Mouse (Mus musculus) hindbrain, embryonic 15.5 days (tissue): ENCODE data around the gene Slc35d1. TPM values are rescaled to one million over a fixed set of nuclear protein-coding genes. Genes with fewer than 3 reads are reported as not detected.
"Not testable (repeated sequence)": the region's sequence is repeated elsewhere in the genome, so short reads cannot be mapped to it uniquely, and the experiment has no call there.

Experiments used
- ATAC-seq: fragments of 200-750 bp; cut with Nextera tagmentation; 2 replicates; pipeline ENCODE4 v1.8.0; 2017; ENCODE audit warnings: low read depth, moderate number of reproducible peaks, moderate TSS enrichment; ENCODE audit not compliant: low FRiP score
- H3K27ac ChIP-seq: fragments of 300-500 bp; sonication (generic); replicated peaks from 2 replicates; pipeline ENCODE4 v1.5.1; 2015; ENCODE audit warnings: mild to moderate bottlenecking, inconsistent platforms
- H3K27me3 ChIP-seq: fragments of 300-500 bp; sonication (generic); 2 replicates; pipeline ENCODE4 v1.6.1; 2015; ENCODE audit warnings: control low read depth, inconsistent platforms
- H3K36me3 ChIP-seq: fragments of 300-500 bp; sonication (generic); 2 replicates; pipeline ENCODE4 v1.6.1; 2015; ENCODE audit warnings: control low read depth, inconsistent platforms
- H3K4me1 ChIP-seq: fragments of 300-500 bp; sonication (generic); replicated peaks from 2 replicates; pipeline ENCODE4 v1.6.1; 2015; ENCODE audit warnings: control low read depth, inconsistent platforms
- H3K4me2 ChIP-seq: fragments of 300-500 bp; sonication (generic); 2 replicates; pipeline ENCODE4 v1.6.1; 2015; ENCODE audit warnings: moderate library complexity, mild to moderate bottlenecking, inconsistent platforms
- H3K4me3 ChIP-seq: fragments of 300-500 bp; sonication (generic); 2 replicates; pipeline ENCODE4 v1.5.1; 2015; ENCODE audit warnings: mild to moderate bottlenecking, inconsistent platforms
- H3K9ac ChIP-seq: fragments of 300-500 bp; sonication (generic); 2 replicates; pipeline ENCODE4 v1.6.1; 2015; ENCODE audit warnings: inconsistent platforms
- H3K9me3 ChIP-seq: fragments of 300-500 bp; sonication (generic); 2 replicates; pipeline ENCODE4 v1.6.1; 2016; ENCODE audit warnings: control low read depth, inconsistent platforms
- WGBS: fragments of 180-500 bp; shearing (Covaris S2); methylation state at CpG from one replicate; pipeline ENCODE4 v1.1.7; 2015; 5-methylcytosine and 5-hydroxymethylcytosine counted together
- polyA plus RNA-seq: library from polyadenylated mRNA; unstranded; fragments of >200 nt; fragmentation: Nextera tagmentation; extraction: Ambion mirVana; gene quantifications from 2 replicates; pipeline ENCODE4 v1.2.1, GENCODE M21; 2015

The Slc35d1 gene
- polyA plus RNA-seq, 1 experiment from 2014 or later, result 7.0 TPM

DNA sequence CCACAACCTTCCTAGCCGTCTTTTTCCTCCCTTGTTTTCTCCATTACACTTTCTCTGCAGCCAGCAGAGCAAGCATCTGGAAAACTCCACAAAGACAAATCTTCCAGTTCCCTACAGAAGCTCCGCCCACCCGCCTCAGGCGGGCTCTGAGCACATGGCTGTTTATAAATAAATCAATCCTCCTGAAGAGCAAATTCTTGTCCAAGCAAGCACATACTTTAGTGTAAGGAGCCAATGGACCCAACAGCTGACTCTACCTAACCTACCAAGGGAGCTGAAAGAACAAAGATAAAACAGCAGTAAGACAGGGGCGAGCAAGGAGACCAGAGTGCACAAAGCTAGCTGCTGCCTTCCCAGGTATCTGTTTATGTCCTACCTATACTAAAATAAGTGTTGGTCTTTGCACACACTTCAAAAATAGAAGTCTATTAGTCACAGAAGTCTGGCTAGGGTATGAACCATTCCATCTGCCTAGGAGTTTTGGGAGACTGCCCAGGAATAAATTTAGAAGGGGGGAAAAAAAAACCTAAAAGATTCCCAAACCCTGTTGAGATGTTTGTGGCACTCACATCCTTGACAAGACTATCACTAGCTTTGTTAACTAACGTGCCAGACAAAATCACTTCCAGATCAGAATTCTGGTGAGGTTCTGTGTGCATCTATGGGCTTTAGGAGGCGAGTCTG, 36.2 kb downstream of the Slc35d1 start:
- no peak overlapping the region for H3K4me3 ChIP-seq
- no peaks in the 10 kb centered on the region for H3K27me3 ChIP-seq
- peaks cover 21% of the 10 kb centered on the region; the same call in 1 of the 2 replicates for H3K4me1 ChIP-seq
- H3K27ac ChIP-seq, result no peak overlapping the region
- 83% methylated on average over 7 of the region's 7 CpGs for WGBS
- no peak overlapping the region for H3K9ac ChIP-seq
- no peaks in the 10 kb centered on the region for H3K9me3 ChIP-seq
- H3K4me2 ChIP-seq, result no peak overlapping the region
- no peak for ATAC-seq
- H3K36me3 ChIP-seq, result peaks cover 9% of the 10 kb centered on the region; the same call in 1 of the 2 replicates

DNA sequence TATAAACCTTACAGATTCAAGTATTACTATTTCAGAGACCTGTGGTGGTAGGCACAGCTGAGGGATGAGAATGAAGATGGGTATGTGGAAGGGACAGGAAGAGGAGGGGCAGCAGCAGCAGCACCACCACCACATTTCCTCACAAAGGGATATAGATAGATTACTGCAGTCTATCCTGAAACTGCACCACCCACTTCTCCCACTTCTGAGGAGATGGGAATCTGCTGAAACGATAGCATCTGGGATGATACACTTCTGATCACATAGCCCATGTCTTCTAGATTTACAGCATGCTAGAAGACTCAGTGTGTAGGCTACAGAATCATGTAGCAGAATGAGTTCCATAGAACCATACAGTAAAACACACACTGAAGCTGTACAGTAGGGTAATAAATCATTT, 37.3 kb downstream of the Slc35d1 start:
- Histone ChIP-seq H3K9me3 (no peaks in the 10 kb centered on the region), H3K9ac (no peak overlapping the region), H3K36me3 (peaks cover 3% of the 10 kb centered on the region; the same call in 1 of the 2 replicates), H3K4me3 (no peak overlapping the region), H3K4me1 (peaks cover 21% of the 10 kb centered on the region; the same call in 1 of the 2 replicates), H3K27ac (no peak overlapping the region), H3K4me2 (no peak overlapping the region), H3K27me3 (no peaks in the 10 kb centered on the region)
- ATAC-seq, result no peak
- 92% methylated on average over 1 of the region's 1 CpGs for WGBS

- Histone ChIP-seq H3K27me3 (no peaks in the 10 kb centered on the region), H3K27ac (no peak overlapping the region), H3K4me3 (no peak overlapping the region), H3K36me3 (peaks cover 8% of the 10 kb centered on the region; the same call in 1 of the 2 replicates), H3K9ac (no peak overlapping the region), H3K9me3 (no peaks in the 10 kb centered on the region), H3K4me2 (no peak overlapping the region), H3K4me1 (peaks cover 7% of the 10 kb centered on the region; the same call in 1 of the 2 replicates)
- 84% methylated on average over 7 of the region's 7 CpGs for WGBS
- no peak for ATAC-seq
These were observed 41.0 kb downstream of the Slc35d1 start for GRCm38 (mm10) chr4:103174001-103174400.

DNA sequence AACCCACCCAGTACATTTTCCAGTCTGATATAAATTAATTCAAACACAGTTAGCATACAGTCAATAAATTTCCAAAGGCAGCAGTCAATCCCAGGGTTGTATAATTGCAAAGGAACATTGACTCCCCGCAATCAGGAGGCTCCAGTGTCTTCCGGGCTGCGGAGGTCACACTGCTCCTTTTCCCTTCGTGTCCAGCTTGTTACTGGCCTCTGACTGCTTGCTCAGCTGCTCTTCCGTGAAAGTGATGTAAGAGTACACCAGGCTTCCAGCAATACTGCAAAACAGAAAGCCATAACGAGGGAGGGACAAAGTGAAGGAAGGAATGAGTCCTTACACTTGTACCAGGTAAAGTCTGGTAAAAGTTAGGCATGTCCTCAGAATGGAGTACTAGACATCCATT, 41.5 kb downstream of the Slc35d1 start:
- H3K9ac ChIP-seq, result no peak overlapping the region
- no peak overlapping the region for H3K27ac ChIP-seq
- no peak overlapping the region for H3K4me2 ChIP-seq
- peaks cover 8% of the 10 kb centered on the region; the same call in 1 of the 2 replicates for H3K36me3 ChIP-seq
- no peaks in the 10 kb centered on the region for H3K9me3 ChIP-seq
- ATAC-seq, result no peak
- 89% methylated on average over 6 of the region's 6 CpGs for WGBS
- peaks cover 2% of the 10 kb centered on the region; the same call in 1 of the 2 replicates for H3K4me1 ChIP-seq
- H3K27me3 ChIP-seq, result no peaks in the 10 kb centered on the region
- no peak overlapping the region for H3K4me3 ChIP-seq

GRCm38 (mm10) chr4:103171256-103171655, 43.7 kb downstream of the Slc35d1 start:
- 81% methylated on average over 3 of the region's 3 CpGs for WGBS
- ATAC-seq, result no peak
- H3K27ac ChIP-seq, result no peak overlapping the region
- no peak overlapping the region for H3K4me2 ChIP-seq
- peaks cover 8% of the 10 kb centered on the region; the same call in 1 of the 2 replicates for H3K36me3 ChIP-seq
- no peaks in the 10 kb centered on the region for H3K9me3 ChIP-seq
- H3K4me3 ChIP-seq, result no peak overlapping the region
- H3K4me1 ChIP-seq, result no peaks in the 10 kb centered on the region
- no peak overlapping the region for H3K9ac ChIP-seq
- no peaks in the 10 kb centered on the region for H3K27me3 ChIP-seq

DNA sequence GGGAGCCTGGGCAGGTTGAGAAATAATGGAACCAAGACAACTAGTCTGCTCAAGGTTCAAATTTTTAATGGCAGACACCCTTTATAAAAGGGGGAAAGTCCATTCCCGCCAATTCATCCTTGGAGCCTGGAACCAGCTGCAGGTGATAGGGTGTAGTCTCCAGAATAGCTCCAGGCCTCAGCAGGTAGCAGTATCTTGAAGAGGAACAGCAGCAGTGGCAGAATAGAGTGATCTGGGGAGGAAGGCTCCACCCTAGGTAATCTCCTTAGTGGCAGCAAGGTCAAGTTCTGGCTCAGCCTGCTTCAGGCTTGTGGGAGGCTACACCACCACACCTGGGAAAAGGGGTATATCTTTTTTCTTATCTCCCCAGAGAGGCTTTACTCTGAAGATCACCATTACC, 48.8 kb downstream of the Slc35d1 start:
- not testable (repeated sequence) for H3K4me1 ChIP-seq, H3K27ac ChIP-seq, H3K9ac ChIP-seq, ATAC-seq, H3K27me3 ChIP-seq, H3K4me3 ChIP-seq, H3K9me3 ChIP-seq, H3K4me2 ChIP-seq
- peaks cover 21% of the 10 kb centered on the region for H3K36me3 ChIP-seq
- 94% methylated on average over 1 of the region's 1 CpGs for WGBS

DNA sequence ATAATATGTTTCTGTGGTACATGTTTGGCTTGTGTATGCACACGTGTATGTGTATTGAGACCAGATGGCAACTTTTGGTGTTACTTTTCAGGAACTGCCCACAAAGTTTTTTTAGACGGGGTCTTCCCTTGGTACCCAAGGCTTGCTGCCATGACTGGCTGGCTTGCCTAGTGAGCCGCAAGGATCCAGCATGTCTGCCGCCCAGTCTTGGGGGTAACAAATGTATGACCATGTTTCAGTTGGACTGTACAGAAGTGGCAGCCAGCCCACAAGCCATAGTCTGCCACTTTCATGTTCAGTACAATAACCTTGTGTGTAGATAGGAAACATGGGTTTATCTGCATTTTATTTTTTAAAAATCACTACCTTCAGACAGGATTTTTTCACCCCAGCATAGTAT, 56.2 kb downstream of the Slc35d1 start:
- no peaks in the 10 kb centered on the region for H3K4me1 ChIP-seq
- H3K4me3 ChIP-seq, result no peak overlapping the region
- H3K27ac ChIP-seq, result no peak overlapping the region
- H3K27me3 ChIP-seq, result no peaks in the 10 kb centered on the region
- H3K36me3 ChIP-seq, result peaks cover 52% of the 10 kb centered on the region
- H3K4me2 ChIP-seq, result no peak overlapping the region
- WGBS, result 95% methylated on average over 4 of the region's 4 CpGs
- no peak overlapping the region for H3K9ac ChIP-seq
- no peaks in the 10 kb centered on the region for H3K9me3 ChIP-seq
- ATAC-seq, result no peak

- no peak overlapping the region for H3K9ac ChIP-seq
- H3K4me3 ChIP-seq, result no peak overlapping the region
- no peaks in the 10 kb centered on the region for H3K27me3 ChIP-seq
- ATAC-seq, result no peak
- WGBS, result 75% methylated on average over 5 of the region's 5 CpGs
- no peak overlapping the region for H3K4me2 ChIP-seq
- H3K27ac ChIP-seq, result no peak overlapping the region
- H3K4me1 ChIP-seq, result no peaks in the 10 kb centered on the region
- peaks cover 57% of the 10 kb centered on the region for H3K36me3 ChIP-seq
- H3K9me3 ChIP-seq, result no peaks in the 10 kb centered on the region
These were observed 63.0 kb downstream of the Slc35d1 start for GRCm38 (mm10) chr4:103151946-103152345.

- H3K27ac ChIP-seq, result no peak overlapping the region
- ATAC-seq, result no peak
- H3K4me3 ChIP-seq, result no peak overlapping the region
- H3K4me1 ChIP-seq, result no peaks in the 10 kb centered on the region
- 33% methylated on average over 5 of the region's 5 CpGs for WGBS
- no peak overlapping the region for H3K9ac ChIP-seq
- H3K36me3 ChIP-seq, result peaks cover 47% of the 10 kb centered on the region
- H3K9me3 ChIP-seq, result no peaks in the 10 kb centered on the region
- no peaks in the 10 kb centered on the region for H3K27me3 ChIP-seq
- H3K4me2 ChIP-seq, result no peak overlapping the region
These were observed 68.6 kb downstream of the Slc35d1 start for GRCm38 (mm10) chr4:103146339-103146738.

DNA sequence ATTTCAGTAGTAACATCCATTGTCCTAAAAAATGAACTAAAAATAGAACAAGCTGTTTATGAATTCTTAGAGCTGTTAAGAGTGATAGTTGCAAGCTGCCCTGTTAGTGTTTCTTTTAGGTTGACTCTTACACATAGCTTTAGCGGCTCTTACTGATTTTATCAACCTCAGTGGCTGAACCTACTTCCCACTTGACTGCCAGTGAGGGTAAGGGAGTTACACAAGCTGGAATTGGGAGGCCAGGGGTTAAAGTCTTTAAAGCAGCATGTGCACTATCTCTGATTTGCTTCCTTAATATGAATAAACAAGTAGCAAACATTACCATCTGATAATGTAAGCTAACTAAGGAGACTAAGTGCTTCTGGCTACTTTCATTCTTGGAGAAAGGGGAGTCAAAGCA, 78.0 kb downstream of the Slc35d1 start:
- ATAC-seq, result no peak
- no peak overlapping the region for H3K27ac ChIP-seq

GRCm38 (mm10) chr4:103126533-103126932, 88.4 kb downstream of the Slc35d1 start:
- no peak overlapping the region for H3K4me3 ChIP-seq
- WGBS, result 91% methylated on average over 4 of the region's 4 CpGs
- H3K4me2 ChIP-seq, result no peak overlapping the region
- H3K4me1 ChIP-seq, result no peaks in the 10 kb centered on the region; the same call in 1 of the 2 replicates
- H3K27ac ChIP-seq, result no peak overlapping the region
- peaks cover 4% of the 10 kb centered on the region for H3K36me3 ChIP-seq
- H3K27me3 ChIP-seq, result no peaks in the 10 kb centered on the region
- no peaks in the 10 kb centered on the region for H3K9me3 ChIP-seq
- no peak for ATAC-seq
- H3K9ac ChIP-seq, result no peak overlapping the region

More for the DNA sequence above, 78.0 kb downstream of the Slc35d1 start:
- Histone ChIP-seq H3K4me2 (no peak overlapping the region), H3K9ac (no peak overlapping the region), H3K4me3 (no peak overlapping the region), H3K4me1 (no peaks in the 10 kb centered on the region), H3K9me3 (no peaks in the 10 kb centered on the region), H3K36me3 (peaks cover 20% of the 10 kb centered on the region), H3K27me3 (no peaks in the 10 kb centered on the region)
- WGBS, result 89% methylated on average over 1 of the region's 1 CpGs

GRCm38 (mm10) chr4:103123606-103124005, 91.4 kb downstream of the Slc35d1 start:
- Histone ChIP-seq H3K27ac (no peak overlapping the region), H3K27me3 (no peaks in the 10 kb centered on the region), H3K9me3 (no peaks in the 10 kb centered on the region), H3K9ac (no peak overlapping the region), H3K36me3 (no peaks in the 10 kb centered on the region), H3K4me1 (peaks cover 20% of the 10 kb centered on the region), H3K4me2 (no peak overlapping the region), H3K4me3 (no peak overlapping the region)
- ATAC-seq, result no peak

- H3K4me3 ChIP-seq, result no peak overlapping the region
- H3K9me3 ChIP-seq, result no peaks in the 10 kb centered on the region
- H3K4me1 ChIP-seq, result peaks cover 22% of the 10 kb centered on the region
- no peaks in the 10 kb centered on the region for H3K27me3 ChIP-seq
- no peaks in the 10 kb centered on the region for H3K36me3 ChIP-seq
- no peak overlapping the region for H3K9ac ChIP-seq
- H3K27ac ChIP-seq, result no peak overlapping the region
- H3K4me2 ChIP-seq, result no peak overlapping the region
- WGBS, result 68% methylated on average over 2 of the region's 2 CpGs
- ATAC-seq, result no peak
These were observed 91.9 kb downstream of the Slc35d1 start for GRCm38 (mm10) chr4:103123086-103123485.
